Mouse (Mus musculus): ENCODE data around the gene Bco2. TPM values are rescaled to one million over a fixed set of nuclear protein-coding genes. Genes with fewer than 3 reads are reported as not detected.

Gene Bco2
- total RNA-seq, 1 experiment, result 0.22 TPM

GRCm38 (mm10) chr9:50515462-50515861 is 39.5 kb downstream of the Bco2 start:
- Histone ChIP-seq H3K9me3 (ENCODE audit: control insufficient read depth, insufficient read depth, low read depth, low read length) (no peaks in the 10 kb centered on the region), H3K36me3 (ENCODE audit: control insufficient read depth, insufficient read depth, low read length, poor library complexity, severe bottlenecking) (no peaks in the 10 kb centered on the region), H3K27ac (ENCODE audit: insufficient read depth, low read depth, low read length, poor library complexity, severe bottlenecking) (no peak overlapping the region), H3K4me3 (ENCODE audit: insufficient read depth in 1 of 2, low read depth in 1 of 2, low read length in 2 of 2, poor library complexity in 1 of 2, severe bottlenecking in 1 of 2) (no peak overlapping the region), H3K9ac (ENCODE audit: insufficient read depth, low read depth, low read length, poor library complexity, severe bottlenecking) (no peak overlapping the region), H3K4me1 (ENCODE audit: control insufficient read depth in 2 of 2, insufficient read depth in 2 of 2, low read length in 2 of 2, poor library complexity in 1 of 2) (0 out of 4 replicates have a peak, but pooled peaks cover 0 to 4% of the 10 kb centered on the region in 2 experiments)
- in situ Hi-C loops (cut with MboI; ENCODE audit: low sequenced_read_pairs in 2 of 2, unreplicated experiment in 2 of 2), result no loop called here
- TF ChIP-seq ZNF384 (IDR thresholded peaks at IDR 0.05; ENCODE audit: low read depth, low read length), result no peak
- no peak for DNase-seq (ENCODE audit: low read depth, low spot score)

GRCm38 (mm10) chr9:50507570-50507969 is 47.4 kb downstream of the Bco2 start:
- Histone ChIP-seq H3K9me3 (ENCODE audit: control insufficient read depth, insufficient read depth, low read depth, low read length) (no peaks in the 10 kb centered on the region), H3K27ac (ENCODE audit: insufficient read depth, low read depth, low read length, poor library complexity, severe bottlenecking) (no peak overlapping the region), H3K4me1 (ENCODE audit: control insufficient read depth in 2 of 2, insufficient read depth in 2 of 2, low read length in 2 of 2, poor library complexity in 1 of 2) (no peaks in the 10 kb centered on the region), H3K36me3 (ENCODE audit: control insufficient read depth, insufficient read depth, low read length, poor library complexity, severe bottlenecking) (no peaks in the 10 kb centered on the region), H3K9ac (ENCODE audit: insufficient read depth, low read depth, low read length, poor library complexity, severe bottlenecking) (no peak overlapping the region), H3K4me3 (ENCODE audit: insufficient read depth in 1 of 2, low read depth in 1 of 2, low read length in 2 of 2, poor library complexity in 1 of 2, severe bottlenecking in 1 of 2) (no peak overlapping the region)
- in situ Hi-C loops (cut with MboI; ENCODE audit: low sequenced_read_pairs in 2 of 2, unreplicated experiment in 2 of 2), result no loop called here
- no peak for DNase-seq (ENCODE audit: low read depth, low spot score)
- TF ChIP-seq MAFK (IDR thresholded peaks at IDR 0.05; ENCODE audit: insufficient read depth, low read depth, low read length) (no peak), CHD2 (IDR thresholded peaks at IDR 0.05; ENCODE audit: low read depth, low read length) (no peak)

GRCm38 (mm10) chr9:50505405-50505804 is 49.6 kb downstream of the Bco2 start:
- Histone ChIP-seq H3K4me1 (ENCODE audit: control insufficient read depth in 2 of 2, insufficient read depth in 2 of 2, low read length in 2 of 2, poor library complexity in 1 of 2) (no peaks in the 10 kb centered on the region), H3K27ac (ENCODE audit: insufficient read depth, low read depth, low read length, poor library complexity, severe bottlenecking) (no peak overlapping the region), H3K36me3 (ENCODE audit: control insufficient read depth, insufficient read depth, low read length, poor library complexity, severe bottlenecking) (no peaks in the 10 kb centered on the region; the same call in 1 of the 2 replicates), H3K9ac (ENCODE audit: insufficient read depth, low read depth, low read length, poor library complexity, severe bottlenecking) (no peak overlapping the region), H3K4me3 (ENCODE audit: insufficient read depth in 1 of 2, low read depth in 1 of 2, low read length in 2 of 2, poor library complexity in 1 of 2, severe bottlenecking in 1 of 2) (no peak overlapping the region), H3K9me3 (ENCODE audit: control insufficient read depth, insufficient read depth, low read depth, low read length) (no peaks in the 10 kb centered on the region)
- DNase-seq (ENCODE audit: low read depth, low spot score), result no peak
- in situ Hi-C loops (cut with MboI; ENCODE audit: low sequenced_read_pairs in 2 of 2, unreplicated experiment in 2 of 2), result no loop called here
- no peak for TF ChIP-seq ZNF384 (IDR thresholded peaks at IDR 0.05; ENCODE audit: low read depth, low read length)
- TF ChIP-seq MAFK (IDR thresholded peaks at IDR 0.05; ENCODE audit: insufficient read depth, low read depth, low read length), result no peak
- no peak for TF ChIP-seq HCFC1 (IDR thresholded peaks at IDR 0.05; ENCODE audit: borderline replicate concordance, insufficient read depth, low read length)
- no peak for TF ChIP-seq ZC3H11A (IDR thresholded peaks at IDR 0.05; ENCODE audit: borderline replicate concordance, low read depth, low read length)
- TF ChIP-seq CHD2 (IDR thresholded peaks at IDR 0.05; ENCODE audit: low read depth, low read length), result no peak

DNA sequence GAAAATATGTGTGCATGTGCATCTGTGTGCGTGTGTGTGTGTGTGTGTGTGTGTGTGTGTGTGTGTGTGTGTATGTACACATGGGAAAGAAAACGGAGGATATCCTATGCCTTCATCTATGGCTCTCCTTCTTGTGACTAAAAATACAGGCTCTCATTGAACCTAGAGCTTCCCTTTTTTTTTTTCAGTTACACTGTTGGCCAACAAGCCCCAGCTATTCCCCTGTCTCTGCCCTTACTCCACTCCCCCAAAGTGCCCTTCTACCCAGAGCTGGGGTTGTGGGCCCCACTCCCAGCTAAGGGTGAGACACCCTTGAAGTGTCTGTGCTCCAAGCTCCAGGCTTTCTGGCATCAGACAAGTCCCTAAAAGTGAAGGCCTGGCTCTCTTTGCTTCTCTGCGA is 52.0 kb downstream of the Bco2 start:
- Histone ChIP-seq H3K4me3 (ENCODE audit: insufficient read depth in 1 of 2, low read depth in 1 of 2, low read length in 2 of 2, poor library complexity in 1 of 2, severe bottlenecking in 1 of 2) (no peak overlapping the region), H3K36me3 (ENCODE audit: control insufficient read depth, insufficient read depth, low read length, poor library complexity, severe bottlenecking) (no peaks in the 10 kb centered on the region; the same call in 1 of the 2 replicates), H3K9me3 (ENCODE audit: control insufficient read depth, insufficient read depth, low read depth, low read length) (no peaks in the 10 kb centered on the region), H3K27ac (ENCODE audit: insufficient read depth, low read depth, low read length, poor library complexity, severe bottlenecking) (no peak overlapping the region), H3K4me1 (ENCODE audit: control insufficient read depth in 2 of 2, insufficient read depth in 2 of 2, low read length in 2 of 2, poor library complexity in 1 of 2) (no peaks in the 10 kb centered on the region), H3K9ac (ENCODE audit: insufficient read depth, low read depth, low read length, poor library complexity, severe bottlenecking) (no peak overlapping the region)
- no peak for TF ChIP-seq MAFK (IDR thresholded peaks at IDR 0.05; ENCODE audit: insufficient read depth, low read depth, low read length)
- no peak for TF ChIP-seq ZC3H11A (IDR thresholded peaks at IDR 0.05; ENCODE audit: borderline replicate concordance, low read depth, low read length)
- TF ChIP-seq HCFC1 (IDR thresholded peaks at IDR 0.05; ENCODE audit: borderline replicate concordance, insufficient read depth, low read length), result no peak
- no peak for TF ChIP-seq ZNF384 (IDR thresholded peaks at IDR 0.05; ENCODE audit: low read depth, low read length)
- no peak for TF ChIP-seq CHD2 (IDR thresholded peaks at IDR 0.05; ENCODE audit: low read depth, low read length)
- no peak for DNase-seq (ENCODE audit: low read depth, low spot score)
- in situ Hi-C loops (cut with MboI; ENCODE audit: low sequenced_read_pairs in 2 of 2, unreplicated experiment in 2 of 2), result no loop called here

DNA sequence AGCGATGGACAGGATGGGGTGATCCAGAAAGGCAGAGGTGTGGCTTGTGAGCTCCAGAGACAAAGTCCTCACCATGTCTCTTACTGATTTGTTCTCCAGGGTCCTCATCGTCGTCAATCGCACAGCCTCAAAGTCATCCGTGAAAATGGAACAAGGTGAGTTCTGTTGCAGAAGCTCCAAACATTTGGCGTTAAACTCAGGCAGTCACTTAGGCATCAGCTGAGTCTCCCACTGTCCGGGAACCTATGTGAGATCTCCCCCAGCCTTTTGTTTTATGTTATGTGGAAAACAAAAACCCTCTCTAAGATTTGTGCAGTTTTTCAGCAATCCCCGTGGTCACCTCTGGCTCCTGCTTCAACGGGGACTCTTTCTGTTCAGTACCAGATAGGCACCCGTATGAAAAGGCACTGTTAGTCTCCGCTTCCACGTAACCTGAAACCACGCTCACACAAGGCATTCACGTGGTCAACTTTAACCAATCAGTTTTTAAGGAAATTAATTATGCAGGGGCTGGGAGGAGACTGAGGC is 53.9 kb downstream of the Bco2 start:
- Histone ChIP-seq H3K9ac (ENCODE audit: insufficient read depth, low read depth, low read length, poor library complexity, severe bottlenecking) (no peak overlapping the region), H3K36me3 (ENCODE audit: control insufficient read depth, insufficient read depth, low read length, poor library complexity, severe bottlenecking) (no peaks in the 10 kb centered on the region; the same call in 1 of the 2 replicates), H3K9me3 (ENCODE audit: control insufficient read depth, insufficient read depth, low read depth, low read length) (no peaks in the 10 kb centered on the region)

More for the DNA sequence above, 53.9 kb downstream of the Bco2 start:
- H3K4me1 ChIP-seq (ENCODE audit: control insufficient read depth in 2 of 2, insufficient read depth in 2 of 2, low read length in 2 of 2, poor library complexity in 1 of 2), result peaks cover 0 to 5% of the 10 kb centered on the region in 2 experiments; a peak in 2 of 4 replicates
- DNase-seq (ENCODE audit: low read depth, low spot score), result no peak
- no peak overlapping the region for H3K27ac ChIP-seq (ENCODE audit: insufficient read depth, low read depth, low read length, poor library complexity, severe bottlenecking)
- no peak for TF ChIP-seq HCFC1 (IDR thresholded peaks at IDR 0.05; ENCODE audit: borderline replicate concordance, insufficient read depth, low read length)
- no peak for TF ChIP-seq ZC3H11A (IDR thresholded peaks at IDR 0.05; ENCODE audit: borderline replicate concordance, low read depth, low read length)
- TF ChIP-seq CHD2 (IDR thresholded peaks at IDR 0.05; ENCODE audit: low read depth, low read length), result no peak
- no peak for TF ChIP-seq MAFK (IDR thresholded peaks at IDR 0.05; ENCODE audit: insufficient read depth, low read depth, low read length)
- no peak for TF ChIP-seq ZNF384 (IDR thresholded peaks at IDR 0.05; ENCODE audit: low read depth, low read length)
- no peak overlapping the region for H3K4me3 ChIP-seq (ENCODE audit: insufficient read depth in 1 of 2, low read depth in 1 of 2, low read length in 2 of 2, poor library complexity in 1 of 2, severe bottlenecking in 1 of 2)
- in situ Hi-C loops (cut with MboI; ENCODE audit: low sequenced_read_pairs in 2 of 2, unreplicated experiment in 2 of 2), result no loop called here

All from ES-E14 (cell line).